23 mouse cellular contexts compared by ENCODE assay signal in genomic region chr17:75284876-75285708, GRCm38 (mm10).
DNase-seq lines count a peak whose midpoint lies in the region; ATAC-seq and TF ChIP-seq lines count a peak whose summit lies in the region.
"Had no signal": no experiment of that assay in that cellular context is flagged by ENCODE, and none has a peak within 500 bp of the region (broad histone marks: within the 10 kb centered on the region; RNA-seq: fewer than 3 reads in every experiment).

No protein-coding gene starts in this region.

- H3K27me3 ChIP-seq in kidney, embryonic 15.5 days, result no peaks in the 10 kb centered on the region
- no peaks in the 10 kb centered on the region for H3K27me3 ChIP-seq in kidney, adult 2 months (replicated peaks; ENCODE audit: control insufficient read depth, insufficient read depth, low read length)
- H3K27me3 ChIP-seq in lung, embryonic 15.5 days, result no peaks in the 10 kb centered on the region
- H3K27me3 ChIP-seq in stomach, postnatal 0 days (ENCODE audit: control insufficient read depth, insufficient read depth, low read length), result no peaks in the 10 kb centered on the region
- H3K27me3 ChIP-seq: embryonic facial prominence, embryonic 12.5 days; forebrain, embryonic 15.5 days; heart, embryonic 12.5 days; hindbrain, embryonic 13.5 days had no signal

- no peak for TF ChIP-seq EP300 in stomach, postnatal 0 days (optimal IDR thresholded peaks at IDR 0.05)

- H3K9ac ChIP-seq in kidney, embryonic 15.5 days, result no peak overlapping the region
- no peak overlapping the region for H3K9ac ChIP-seq in lung, embryonic 15.5 days
- no peak overlapping the region for H3K9ac ChIP-seq in stomach, postnatal 0 days (ENCODE audit: low read length)
- H3K9ac ChIP-seq: embryonic facial prominence, embryonic 12.5 days; forebrain, embryonic 15.5 days; heart, embryonic 12.5 days; hindbrain, embryonic 13.5 days had no signal

- H3K4me3 ChIP-seq in kidney, embryonic 15.5 days (replicated peaks), result no peak overlapping the region
- no peak overlapping the region for H3K4me3 ChIP-seq in kidney, adult 2 months (ENCODE audit: insufficient read depth, low read depth, low read length)
- no peak overlapping the region for H3K4me3 ChIP-seq in lung, embryonic 15.5 days
- no peak overlapping the region for H3K4me3 ChIP-seq in embryonic fibroblast, embryonic 13.5 days (ENCODE audit: insufficient read depth, low read length)
- H3K4me3 ChIP-seq in stomach, postnatal 0 days (ENCODE audit: low read depth, low read length), result no peak overlapping the region
- H3K4me3 ChIP-seq: embryonic facial prominence, embryonic 12.5 days; forebrain, embryonic 15.5 days; heart, embryonic 12.5 days; hindbrain, embryonic 13.5 days had no signal

- DNase-seq in kidney, adult 2 months, result no peak
- DNase-seq in lung, postnatal 14 days, result no peak
- DNase-seq in stomach, postnatal 0 days (ENCODE audit: low spot score), result no peak
- DNase-seq: adrenal gland, adult 8-10 months; cerebellum, adult 18-20 months; cerebellum, postnatal 14 days; gastrocnemius, postnatal 10 days; heart, adult 18-20 months; heart, postnatal 14 days; kidney, adult 11 months; lung, adult 18-20 months; midbrain, embryonic 14.5 days; thymus, postnatal 25 days had no signal

- peaks cover 23% of the 10 kb centered on the region for H3K36me3 ChIP-seq in kidney, embryonic 15.5 days
- no peaks in the 10 kb centered on the region for H3K36me3 ChIP-seq in kidney, adult 2 months (ENCODE audit: control insufficient read depth, insufficient read depth, low read length)
- no peaks in the 10 kb centered on the region for H3K36me3 ChIP-seq in lung, embryonic 15.5 days
- H3K36me3 ChIP-seq in stomach, postnatal 0 days (ENCODE audit: control insufficient read depth, insufficient read depth, low read length), result no peaks in the 10 kb centered on the region
- H3K36me3 ChIP-seq: embryonic facial prominence, embryonic 12.5 days; forebrain, embryonic 15.5 days; hindbrain, embryonic 13.5 days had no signal

- H3K4me2 ChIP-seq in kidney, embryonic 15.5 days, result no peak overlapping the region
- no peak overlapping the region for H3K4me2 ChIP-seq in lung, embryonic 15.5 days
- H3K4me2 ChIP-seq in stomach, postnatal 0 days (replicated peaks; ENCODE audit: low read depth), result no peak overlapping the region
- H3K4me2 ChIP-seq: embryonic facial prominence, embryonic 12.5 days; forebrain, embryonic 15.5 days; heart, embryonic 12.5 days; hindbrain, embryonic 13.5 days; liver, embryonic 11.5 days had no signal

- ATAC-seq in kidney, embryonic 15.5 days (replicated peaks; ENCODE audit: low FRiP score), result no peak
- peak; percentile 23; the same call in 1 of the 2 replicates for ATAC-seq in lung, embryonic 15.5 days (ENCODE audit: borderline replicate concordance, extremely low read depth, low FRiP score, low TSS enrichment)
- ATAC-seq in stomach, postnatal 0 days (ENCODE audit: low FRiP score, low TSS enrichment), result no peak
- no peak for ATAC-seq in erythroblast, adult 5-6 weeks (replicated peaks; ENCODE audit: low FRiP score, poor library complexity, severe bottlenecking)
- ATAC-seq: activated CD4-positive, CD25-positive, alpha-beta regulatory T cell, adult 4 months; forebrain, embryonic 15.5 days had no signal

- no peak for TF ChIP-seq POLR2A in kidney, adult 2 months (IDR thresholded peaks at IDR 0.05; ENCODE audit: low read depth, low read length)
- TF ChIP-seq POLR2A in embryonic fibroblast, embryonic 13.5 days (IDR thresholded peaks at IDR 0.05; ENCODE audit: low read depth, low read length), result no peak

- WGBS in kidney, embryonic 15.5 days, result 58% methylated on average over 9 of the region's 9 CpGs
- 60% methylated on average over 9 of the region's 9 CpGs for WGBS in kidney, adult 2 months
- WGBS in lung, embryonic 15.5 days, result 35% methylated on average over 9 of the region's 9 CpGs
- 35% methylated on average over 9 of the region's 9 CpGs for WGBS in stomach, postnatal 0 days

- TF ChIP-seq CTCF in kidney, adult 2 months (conservative IDR thresholded peaks at IDR 0.05; ENCODE audit: insufficient read depth, insufficient read length, low read depth, low read length), result no peak
- TF ChIP-seq CTCF in embryonic fibroblast, embryonic 13.5 days (IDR thresholded peaks at IDR 0.05; ENCODE audit: borderline replicate concordance, insufficient read depth, low read length), result no peak
- TF ChIP-seq CTCF in stomach, postnatal 0 days (IDR thresholded peaks at IDR 0.05; ENCODE audit: low read depth), result no peak

- H3K4me1 ChIP-seq in kidney, embryonic 15.5 days, result no peaks in the 10 kb centered on the region; the same call in 1 of the 2 replicates
- no peaks in the 10 kb centered on the region for H3K4me1 ChIP-seq in kidney, adult 2 months (ENCODE audit: control insufficient read depth, insufficient read depth, low read length)
- H3K4me1 ChIP-seq in lung, embryonic 15.5 days, result peaks cover 10% of the 10 kb centered on the region; the same call in 1 of the 2 replicates
- H3K4me1 ChIP-seq in embryonic fibroblast, embryonic 13.5 days (ENCODE audit: control insufficient read depth, insufficient read depth, low read length), result peaks cover 6% of the 10 kb centered on the region; the same call in 1 of the 2 replicates
- H3K4me1 ChIP-seq in stomach, postnatal 0 days (replicated peaks; ENCODE audit: control insufficient read depth, insufficient read depth), result no peaks in the 10 kb centered on the region
- H3K4me1 ChIP-seq: embryonic facial prominence, embryonic 12.5 days; forebrain, embryonic 15.5 days; heart, embryonic 12.5 days; hindbrain, embryonic 13.5 days had no signal

- H3K27ac ChIP-seq in kidney, embryonic 15.5 days, result 0 out of 2 replicates have a peak overlapping the region, but pooled peaks have one; percentile 65
- H3K27ac ChIP-seq in kidney, adult 2 months (ENCODE audit: insufficient read depth, low read depth, low read length), result no peak overlapping the region
- H3K27ac ChIP-seq in lung, embryonic 15.5 days, result no peak overlapping the region
- H3K27ac ChIP-seq in embryonic fibroblast, embryonic 13.5 days (ENCODE audit: insufficient read depth, low read length), result peak overlapping the region; percentile 31
- 0 out of 2 replicates have a peak overlapping the region, but pooled peaks have one; percentile 2 for H3K27ac ChIP-seq in stomach, postnatal 0 days (replicated peaks)
- H3K27ac ChIP-seq: embryonic facial prominence, embryonic 12.5 days; forebrain, embryonic 15.5 days; hindbrain, embryonic 13.5 days had no signal

- H3K9me3 ChIP-seq in kidney, embryonic 15.5 days (replicated peaks), result no peaks in the 10 kb centered on the region
- no peaks in the 10 kb centered on the region for H3K9me3 ChIP-seq in lung, embryonic 15.5 days
- H3K9me3 ChIP-seq in stomach, postnatal 0 days (ENCODE audit: control insufficient read depth, low read length), result no peaks in the 10 kb centered on the region
- H3K9me3 ChIP-seq: embryonic facial prominence, embryonic 12.5 days; forebrain, embryonic 15.5 days; heart, embryonic 12.5 days; hindbrain, embryonic 13.5 days had no signal

Comparison
In these comparisons a context has a peak if more than half of its experiments do, and no peak if none do; other contexts are left out.
1. H3K27ac ChIP-seq: peak in kidney, embryonic 15.5 days (single experiment), embryonic fibroblast, embryonic 13.5 days (single experiment) and stomach, postnatal 0 days (single experiment); none in kidney, adult 2 months (single experiment) and lung, embryonic 15.5 days (single experiment).